Mouse (Mus musculus) layer of hippocampus, postnatal 25 days (tissue): ENCODE data around the gene Nlrx1. TPM values are rescaled to one million over a fixed set of nuclear protein-coding genes. Genes with fewer than 3 reads are reported as not detected.
A peak's percentile ranks its signal among the peaks of the same experiment; 100 is the strongest.
"Not testable (repeated sequence)": the region's sequence is repeated elsewhere in the genome, so short reads cannot be mapped to it uniquely, and the experiment has no call there.

Source experiments
- DNase-seq, 2 experiments: peaks; one replicate each; pipeline ENCODE4 v3.0.0; 2022; ENCODE audit warnings: mixed read lengths in 2 of 2, low spot score in 1 of 2; ENCODE audit errors: extremely low spot score in 1 of 2
- total RNA-seq, 2 experiments: library from RNA; stranded (reverse); gene quantifications; 2 replicates each; pipeline ENCODE4 v1.2.3; 2021

Gene Nlrx1
- total RNA-seq, result 10 to 100 TPM; 12.8 to 14.7 TPM

DNA sequence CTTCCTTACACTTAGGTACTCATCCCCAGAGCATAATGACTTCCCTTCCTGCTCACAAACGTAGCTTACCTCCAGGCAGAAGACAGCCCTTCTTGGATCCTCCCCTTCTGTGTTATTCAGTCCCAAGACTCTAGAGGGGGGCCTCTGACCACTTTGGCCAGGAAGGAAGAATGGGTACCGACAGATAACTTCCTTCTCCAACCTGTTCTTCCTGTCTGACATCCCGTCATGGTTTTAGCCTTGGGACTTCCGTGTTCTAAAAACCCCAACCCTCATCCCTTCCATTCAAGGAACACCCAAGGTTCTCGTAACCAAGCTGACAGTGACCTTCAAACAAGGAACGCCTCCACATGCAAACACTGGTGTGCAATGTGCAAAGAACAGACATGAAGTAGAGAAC is at the start of gene Nlrx1:
Nlrx1 (minus strand) TSS at position 168 of the 400 bp plus-strand sequence.
- no peak for DNase-seq

GRCm38 (mm10) chr9:44317452-44317851 is 49.1 kb upstream of the Nlrx1 start:
- no peak for DNase-seq

GRCm38 (mm10) chr9:44314910-44315309 is 46.5 kb upstream of the Nlrx1 start:
- DNase-seq, result no peak

DNA sequence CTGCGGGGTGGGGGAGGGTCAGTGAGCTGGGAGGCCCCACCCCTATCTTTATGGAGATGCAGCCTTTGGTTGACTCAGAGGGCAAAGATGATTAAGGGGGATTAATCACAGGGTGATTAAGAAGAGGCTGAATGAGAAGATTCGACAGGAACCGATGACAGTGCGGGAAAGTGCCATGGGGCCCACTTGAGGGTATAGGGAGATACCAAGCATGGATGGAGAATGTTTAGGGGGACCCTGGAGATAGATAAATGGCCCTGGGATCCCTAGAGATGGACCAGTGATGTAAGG is 45.8 kb upstream of the Nlrx1 start:
- DNase-seq, result no peak

- peak; percentile 63 to 78 for DNase-seq
Observed at GRCm38 (mm10) chr9:44313476-44314256, 45.3 kb upstream of the Nlrx1 start.

GRCm38 (mm10) chr9:44311136-44312134 is 43.0 kb upstream of the Nlrx1 start:
- no peak for DNase-seq

DNA sequence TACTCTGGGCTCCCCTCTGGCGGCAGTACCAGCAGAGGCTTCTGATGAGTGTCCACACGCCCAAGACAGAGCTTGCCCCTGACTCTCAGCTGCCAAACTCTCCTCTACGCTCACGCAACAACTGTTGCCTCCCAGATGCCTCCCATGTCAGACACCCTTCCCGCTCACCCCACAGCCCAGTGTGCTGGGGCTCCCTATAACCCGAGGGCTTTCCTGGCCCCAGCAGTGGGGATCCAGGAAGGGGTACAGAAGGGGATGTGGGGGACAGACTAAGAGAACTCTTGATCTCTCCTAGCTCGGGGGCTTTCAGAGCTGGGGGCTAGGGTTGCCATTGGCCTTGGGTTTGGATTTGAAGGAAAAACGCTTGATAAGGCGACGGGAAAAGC is 42.3 kb upstream of the Nlrx1 start:
- no peak for DNase-seq

DNA sequence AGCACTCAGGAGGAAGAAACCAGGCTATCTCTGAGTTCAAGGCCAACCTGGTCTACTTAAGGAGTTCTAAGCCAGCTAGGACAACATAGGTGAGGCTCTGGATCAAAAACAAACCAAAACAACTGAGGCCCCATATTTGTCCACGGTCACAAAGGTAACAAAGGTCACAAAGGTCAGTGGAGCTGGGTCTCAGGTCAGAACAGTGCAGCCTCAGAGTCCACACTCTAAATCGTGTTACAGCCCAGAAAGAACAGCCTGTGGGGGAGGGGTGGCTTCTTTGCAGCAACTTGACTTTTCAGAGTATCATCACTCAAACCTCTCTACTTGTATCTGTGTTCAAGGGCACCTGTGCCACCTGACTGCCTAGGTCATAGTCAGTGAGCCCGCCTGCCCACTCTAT is 41.4 kb upstream of the Nlrx1 start:
- DNase-seq, result no peak

- no peak for DNase-seq
Observed at GRCm38 (mm10) chr9:44307248-44307647, 38.8 kb upstream of the Nlrx1 start.

- no peak for DNase-seq
Observed at GRCm38 (mm10) chr9:44306532-44306931, 38.1 kb upstream of the Nlrx1 start.

- peak; percentile 89 to 90 for DNase-seq
Observed at GRCm38 (mm10) chr9:44305466-44306079, 37.2 kb upstream of the Nlrx1 start, which contains the start of gene Hinfp. Hinfp (minus strand) TSS chr9:44305671.

- DNase-seq, result not testable (repeated sequence)
Observed at GRCm38 (mm10) chr9:44300001-44300400, 31.6 kb upstream of the Nlrx1 start.

DNA sequence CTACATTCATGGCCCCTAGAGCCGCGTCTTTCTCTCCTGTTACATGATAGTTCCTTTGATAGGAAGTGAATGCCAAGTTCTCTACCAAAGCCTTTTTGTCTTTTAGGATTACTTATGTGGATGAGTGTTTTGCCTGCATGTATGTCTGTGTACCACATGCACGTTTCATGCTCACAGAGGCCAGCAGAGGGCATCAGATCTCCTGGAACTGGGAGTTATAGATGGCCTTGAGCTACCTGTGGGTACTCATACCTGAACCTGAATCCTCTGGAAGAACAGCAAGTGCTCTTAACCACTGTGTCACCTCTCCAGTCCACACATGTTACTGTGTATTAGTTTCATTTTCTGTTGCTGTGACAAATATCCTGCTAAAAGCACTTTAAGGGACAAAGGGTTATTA is 24.1 kb upstream of the Nlrx1 start:
- DNase-seq, result no peak

DNA sequence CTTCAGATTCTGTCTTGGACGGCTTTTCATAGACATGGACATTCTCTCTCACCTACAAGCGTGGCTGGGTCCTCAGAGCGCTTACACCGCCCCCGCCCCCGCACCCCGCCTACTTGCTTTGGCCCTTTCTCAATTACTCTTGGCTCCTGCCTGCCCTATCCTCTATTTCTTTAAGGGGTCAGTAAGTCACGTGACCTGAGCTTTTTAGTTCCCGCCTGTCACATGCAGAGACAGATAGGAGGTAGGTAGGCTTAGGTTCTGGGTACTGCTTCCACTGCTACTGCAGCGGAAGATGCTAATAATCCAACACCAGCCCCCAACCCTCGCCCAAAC is 20.5 kb upstream of the Nlrx1 start:
- DNase-seq, result no peak

DNA sequence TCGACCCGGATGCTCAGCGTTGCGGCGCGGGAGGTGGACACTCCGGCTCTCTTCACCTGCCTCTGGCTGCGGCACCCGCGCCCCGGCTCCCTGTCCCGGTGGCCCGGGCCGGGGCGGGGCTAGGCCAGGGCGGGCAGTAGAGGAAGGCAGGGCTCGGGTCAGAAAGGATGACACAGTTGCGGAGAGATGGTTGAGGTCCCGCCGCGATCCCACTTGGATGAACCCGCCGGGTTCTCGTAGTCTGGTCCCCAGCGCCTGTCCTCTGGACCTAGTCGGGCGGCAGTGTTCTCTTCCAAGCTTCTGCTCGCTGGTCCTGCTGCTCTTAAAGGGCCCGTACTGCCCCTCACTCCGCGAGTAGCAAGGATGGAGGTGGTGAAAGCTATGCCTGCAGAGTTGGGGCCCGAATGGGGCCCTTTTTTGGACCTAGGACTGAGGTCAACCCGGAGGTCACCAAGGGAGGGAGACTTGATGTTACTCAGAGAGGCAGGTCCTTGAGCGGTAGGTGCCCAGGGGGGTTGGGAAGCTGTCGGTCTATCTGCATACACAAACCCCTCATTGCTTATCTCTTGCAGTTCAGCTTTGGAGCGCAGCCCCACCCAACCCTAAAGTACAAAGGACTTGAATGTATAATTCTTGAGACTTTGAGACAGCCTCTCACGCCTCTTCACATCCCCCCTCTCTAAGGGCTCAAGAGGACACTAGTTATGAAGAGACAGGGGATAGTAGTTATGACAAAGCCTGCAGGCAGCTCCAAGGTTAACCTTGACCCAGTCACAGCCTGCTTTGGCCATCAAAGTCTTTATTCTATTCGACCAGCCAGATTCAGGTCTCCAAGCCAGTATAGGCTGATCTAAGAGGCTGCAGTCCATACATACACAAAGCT is 19.9 kb upstream of the Nlrx1 start, which contains the start of gene Abcg4:
Abcg4 (minus strand) TSS at position 540 of the 883 bp plus-strand sequence.
- DNase-seq, result peak; percentile 40 to 49

GRCm38 (mm10) chr9:44287401-44288075 is 19.1 kb upstream of the Nlrx1 start:
- DNase-seq, result peak in 1 of 2 experiments; percentile 35

- DNase-seq, result peak in 1 of 2 experiments; percentile 35
Observed at GRCm38 (mm10) chr9:44287003-44287400, 18.6 kb upstream of the Nlrx1 start.

DNA sequence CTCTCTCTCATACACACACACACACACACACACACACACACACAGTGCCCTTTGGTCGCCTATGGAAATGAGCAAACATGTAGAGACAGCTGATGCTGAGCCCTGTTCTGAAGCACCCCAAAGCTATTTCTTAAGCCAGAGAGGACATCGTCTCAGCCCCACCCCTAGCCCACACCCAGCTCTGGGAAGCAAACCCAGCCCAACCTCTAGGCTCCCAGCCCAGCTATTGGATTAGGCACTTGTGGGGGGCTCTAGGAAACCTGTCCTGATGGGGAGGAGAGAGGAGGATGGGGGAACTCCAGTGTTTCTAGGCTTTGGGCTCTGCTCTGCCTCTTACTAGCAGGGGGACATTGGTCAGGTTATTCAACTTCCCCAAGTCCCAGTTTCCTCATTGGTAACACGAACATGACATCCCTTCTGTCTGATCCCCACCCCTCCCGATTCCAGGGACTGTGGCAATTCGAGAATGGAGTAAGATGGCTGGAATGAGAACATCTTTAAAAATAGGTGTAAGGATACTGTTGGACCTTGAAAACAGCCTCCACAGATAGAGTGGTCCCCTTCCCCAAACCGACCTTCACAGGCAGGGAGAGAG is 18.0 kb upstream of the Nlrx1 start:
- no peak for DNase-seq

DNA sequence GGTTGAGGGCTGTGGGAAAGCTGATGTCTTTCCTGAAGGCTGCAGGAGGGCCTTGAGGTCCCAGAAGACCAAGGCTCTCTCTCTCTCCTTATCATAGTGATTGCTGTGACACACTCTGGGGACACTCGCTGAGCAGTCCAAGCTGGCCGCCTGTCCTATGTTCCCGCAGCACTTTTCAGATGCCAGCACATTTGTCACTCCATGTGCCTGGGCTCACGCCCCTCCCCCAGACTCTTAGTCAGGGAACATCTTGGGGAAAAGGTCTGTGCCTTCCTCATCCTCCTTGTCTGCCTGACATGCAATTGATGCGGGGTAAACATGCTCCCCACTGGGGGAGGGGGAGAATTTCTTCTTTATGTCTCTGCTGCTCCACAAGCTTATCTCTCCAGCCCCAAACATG is 14.8 kb upstream of the Nlrx1 start:
- no peak for DNase-seq
